Mouse (Mus musculus) lung, embryonic 15.5 days (tissue): Measurements from ENCODE around the gene Peli1. TPM values are rescaled to one million over a fixed set of nuclear protein-coding genes. Genes with fewer than 3 reads are reported as not detected.

Experiments used
- ATAC-seq: fragments of 200-750 bp; cut with Nextera tagmentation; 2 replicates; pipeline ENCODE4 v1.8.0; 2017; ENCODE audit warnings: moderate number of reproducible peaks, borderline replicate concordance; ENCODE audit not compliant: low FRiP score, low TSS enrichment; ENCODE audit errors: extremely low read depth
- H3K27ac ChIP-seq: fragments of 300-500 bp; sonication (generic); 2 replicates; pipeline ENCODE4 v1.5.1; 2015; ENCODE audit warnings: moderate library complexity, mild to moderate bottlenecking, inconsistent platforms
- H3K27me3 ChIP-seq: fragments of 300-500 bp; sonication (generic); 2 replicates; pipeline ENCODE4 v1.6.1; 2015; ENCODE audit warnings: inconsistent platforms
- H3K36me3 ChIP-seq: fragments of 300-500 bp; sonication (generic); 2 replicates; pipeline ENCODE4 v1.6.1; 2015; ENCODE audit warnings: inconsistent platforms
- H3K4me1 ChIP-seq: fragments of 300-500 bp; sonication (generic); 2 replicates; pipeline ENCODE4 v1.6.1; 2015; ENCODE audit warnings: inconsistent platforms
- H3K4me2 ChIP-seq: fragments of 300-500 bp; sonication (generic); 2 replicates; pipeline ENCODE4 v1.6.1; 2015; ENCODE audit warnings: inconsistent platforms, mild to moderate bottlenecking, moderate library complexity
- H3K4me3 ChIP-seq: fragments of 300-500 bp; sonication (generic); 2 replicates; pipeline ENCODE4 v1.5.1; 2015; ENCODE audit warnings: mild to moderate bottlenecking, inconsistent platforms
- H3K9ac ChIP-seq: fragments of 300-500 bp; sonication (generic); 2 replicates; pipeline ENCODE4 v1.6.1; 2015; ENCODE audit warnings: inconsistent platforms
- H3K9me3 ChIP-seq: fragments of 300-500 bp; sonication (generic); 2 replicates; pipeline ENCODE4 v1.6.1; 2016; ENCODE audit warnings: inconsistent platforms
- WGBS: fragments of 180-500 bp; shearing (Covaris S2); methylation state at CpG from one replicate; pipeline ENCODE4 v1.1.7; 2015; 5-methylcytosine and 5-hydroxymethylcytosine counted together
- polyA plus RNA-seq: library from polyadenylated mRNA; unstranded; fragments of >200 nt; fragmentation: Nextera tagmentation; extraction: Ambion mirVana; gene quantifications from 2 replicates; pipeline ENCODE4 v1.2.1, GENCODE M21; 2015

Gene Peli1
- 51.3 and 55.3 TPM in 2 replicates for polyA plus RNA-seq

GRCm38 (mm10) chr11:21091067-21091427 is at the start of gene Peli1:
TSS of gene Peli1 (plus strand) at chr11:21091291.
- peak within 1 kb of the TSS; percentile 53 for H3K4me2 ChIP-seq
- peaks cover 17% of the 10 kb centered on the region for H3K4me1 ChIP-seq
- no peaks in the 10 kb centered on the region for H3K9me3 ChIP-seq
- peak within 1 kb of the TSS; percentile 99 for H3K9ac ChIP-seq
- H3K4me3 ChIP-seq, result peak within 1 kb of the TSS; percentile 93
- peak; percentile 100 for ATAC-seq
- no peaks in the 10 kb centered on the region for H3K27me3 ChIP-seq
- H3K36me3 ChIP-seq, result no peaks in the 10 kb centered on the region
- under 1% methylated on average over 24 of the region's 24 CpGs for WGBS
- H3K27ac ChIP-seq, result peak within 1 kb of the TSS; percentile 100

- Histone ChIP-seq H3K4me1 (no peaks in the 10 kb centered on the region), H3K36me3 (no peaks in the 10 kb centered on the region), H3K4me3 (no peak overlapping the region), H3K9ac (no peak overlapping the region), H3K9me3 (no peaks in the 10 kb centered on the region), H3K27me3 (no peaks in the 10 kb centered on the region), H3K4me2 (no peak overlapping the region), H3K27ac (no peak overlapping the region)
- WGBS, result 80% methylated on average over 5 of the region's 5 CpGs
- no peak for ATAC-seq
Measured at GRCm38 (mm10) chr11:21042590-21042989, 48.5 kb upstream of the Peli1 start.

GRCm38 (mm10) chr11:21046188-21046587 is 44.9 kb upstream of the Peli1 start:
- Histone ChIP-seq H3K9ac (no peak overlapping the region), H3K9me3 (no peaks in the 10 kb centered on the region), H3K4me3 (no peak overlapping the region), H3K4me2 (no peak overlapping the region), H3K36me3 (no peaks in the 10 kb centered on the region), H3K27ac (no peak overlapping the region), H3K27me3 (no peaks in the 10 kb centered on the region), H3K4me1 (no peaks in the 10 kb centered on the region)
- no peak for ATAC-seq
- 84% methylated on average over 2 of the region's 2 CpGs for WGBS

GRCm38 (mm10) chr11:21047921-21048320 is 43.2 kb upstream of the Peli1 start:
- Histone ChIP-seq H3K27ac (no peak overlapping the region), H3K36me3 (no peaks in the 10 kb centered on the region), H3K4me3 (no peak overlapping the region), H3K9me3 (no peaks in the 10 kb centered on the region), H3K27me3 (no peaks in the 10 kb centered on the region), H3K9ac (no peak overlapping the region), H3K4me1 (no peaks in the 10 kb centered on the region), H3K4me2 (no peak overlapping the region)
- 54% methylated on average over 2 of the region's 2 CpGs for WGBS
- no peak for ATAC-seq

GRCm38 (mm10) chr11:21051716-21052115 is 39.4 kb upstream of the Peli1 start:
- Histone ChIP-seq H3K9me3 (no peaks in the 10 kb centered on the region), H3K4me2 (no peak overlapping the region)

GRCm38 (mm10) chr11:21054587-21054986 is 36.5 kb upstream of the Peli1 start:
- H3K4me1 ChIP-seq, result peaks cover 11% of the 10 kb centered on the region
- no peaks in the 10 kb centered on the region for H3K36me3 ChIP-seq
- no peak overlapping the region for H3K9ac ChIP-seq
- no peaks in the 10 kb centered on the region for H3K27me3 ChIP-seq
- no peak for ATAC-seq
- H3K4me2 ChIP-seq, result no peak overlapping the region
- H3K4me3 ChIP-seq, result no peak overlapping the region
- no peak overlapping the region for H3K27ac ChIP-seq
- H3K9me3 ChIP-seq, result no peaks in the 10 kb centered on the region

More at GRCm38 (mm10) chr11:21051716-21052115, 39.4 kb upstream of the Peli1 start:
- Histone ChIP-seq H3K4me1 (0 out of 2 replicates have a peak, but pooled peaks cover 3% of the 10 kb centered on the region), H3K9ac (no peak overlapping the region), H3K36me3 (no peaks in the 10 kb centered on the region), H3K27ac (no peak overlapping the region), H3K27me3 (no peaks in the 10 kb centered on the region), H3K4me3 (no peak overlapping the region)
- WGBS, result 71% methylated on average over 9 of the region's 9 CpGs
- ATAC-seq, result no peak

- Histone ChIP-seq H3K4me1 (peaks cover 11% of the 10 kb centered on the region), H3K9ac (no peak overlapping the region), H3K27me3 (no peaks in the 10 kb centered on the region), H3K27ac (peak overlapping the region; percentile 19; the same call in 1 of the 2 replicates), H3K4me3 (no peak overlapping the region), H3K4me2 (no peak overlapping the region), H3K9me3 (no peaks in the 10 kb centered on the region), H3K36me3 (no peaks in the 10 kb centered on the region)
- ATAC-seq, result peak; percentile 74
- 62% methylated on average over 13 of the region's 13 CpGs for WGBS
Measured at GRCm38 (mm10) chr11:21056109-21056850, 34.8 kb upstream of the Peli1 start.

- Histone ChIP-seq H3K4me3 (no peak overlapping the region), H3K4me1 (peaks cover 15% of the 10 kb centered on the region), H3K9ac (no peak overlapping the region), H3K27me3 (no peaks in the 10 kb centered on the region), H3K36me3 (no peaks in the 10 kb centered on the region), H3K9me3 (no peaks in the 10 kb centered on the region), H3K27ac (no peak overlapping the region), H3K4me2 (0 out of 2 replicates have a peak overlapping the region, but pooled peaks have one; percentile 9)
- no peak for ATAC-seq
- WGBS, result 49% methylated on average over 17 of the region's 17 CpGs
Measured at GRCm38 (mm10) chr11:21057511-21058414, 33.3 kb upstream of the Peli1 start.

- no peak overlapping the region for H3K4me2 ChIP-seq
- WGBS, result 62% methylated on average over 5 of the region's 5 CpGs
- peaks cover 15% of the 10 kb centered on the region for H3K4me1 ChIP-seq
- H3K27ac ChIP-seq, result no peak overlapping the region
- H3K27me3 ChIP-seq, result no peaks in the 10 kb centered on the region
- H3K4me3 ChIP-seq, result no peak overlapping the region
- ATAC-seq, result no peak
- no peaks in the 10 kb centered on the region for H3K9me3 ChIP-seq
- no peaks in the 10 kb centered on the region for H3K36me3 ChIP-seq
- H3K9ac ChIP-seq, result no peak overlapping the region
Measured at GRCm38 (mm10) chr11:21058415-21058781, 32.7 kb upstream of the Peli1 start.

- H3K27ac ChIP-seq, result no peak overlapping the region
- no peaks in the 10 kb centered on the region for H3K9me3 ChIP-seq
- no peak for ATAC-seq
- H3K4me3 ChIP-seq, result no peak overlapping the region
- no peaks in the 10 kb centered on the region for H3K36me3 ChIP-seq
- H3K9ac ChIP-seq, result no peak overlapping the region
- H3K27me3 ChIP-seq, result no peaks in the 10 kb centered on the region
- H3K4me2 ChIP-seq, result no peak overlapping the region
- 83% methylated on average over 7 of the region's 7 CpGs for WGBS
- H3K4me1 ChIP-seq, result peaks cover 13% of the 10 kb centered on the region
Measured at GRCm38 (mm10) chr11:21060386-21061074, 30.6 kb upstream of the Peli1 start.

GRCm38 (mm10) chr11:21061075-21061403 is 30.1 kb upstream of the Peli1 start:
- Histone ChIP-seq H3K4me1 (peaks cover 13% of the 10 kb centered on the region), H3K9ac (no peak overlapping the region), H3K27me3 (no peaks in the 10 kb centered on the region), H3K36me3 (no peaks in the 10 kb centered on the region), H3K4me3 (no peak overlapping the region), H3K27ac (no peak overlapping the region), H3K4me2 (no peak overlapping the region), H3K9me3 (no peaks in the 10 kb centered on the region)
- ATAC-seq, result no peak
- 66% methylated on average over 8 of the region's 8 CpGs for WGBS

- no peak overlapping the region for H3K4me2 ChIP-seq
- no peaks in the 10 kb centered on the region for H3K27me3 ChIP-seq
- no peaks in the 10 kb centered on the region for H3K36me3 ChIP-seq
- H3K4me1 ChIP-seq, result peaks cover 13% of the 10 kb centered on the region
- 65% methylated on average over 8 of the region's 8 CpGs for WGBS
- no peak overlapping the region for H3K27ac ChIP-seq
- H3K4me3 ChIP-seq, result no peak overlapping the region
- H3K9ac ChIP-seq, result no peak overlapping the region
- ATAC-seq, result no peak
- H3K9me3 ChIP-seq, result no peaks in the 10 kb centered on the region
Measured at GRCm38 (mm10) chr11:21061431-21061830, 29.7 kb upstream of the Peli1 start.
